Mouse (Mus musculus) myocyte (in vitro differentiated cells): Measurements from ENCODE around the gene Rps6ka2. TPM values are rescaled to one million over a fixed set of nuclear protein-coding genes. Genes with fewer than 3 reads are reported as not detected.

Experiments used
- H3K27me3 ChIP-seq: one replicate; pipeline ENCODE4 v1.6.1; 2011; ENCODE audit not compliant: control insufficient read depth, insufficient read depth, insufficient read length
- H3K36me3 ChIP-seq: one replicate; pipeline ENCODE4 v1.6.1; 2011; ENCODE audit not compliant: control insufficient read depth, insufficient read depth
- H3K4me2 ChIP-seq: one replicate; pipeline ENCODE4 v1.6.1; 2011; ENCODE audit warnings: low read depth, control low read depth
- H3K4me3 ChIP-seq: one replicate; pipeline ENCODE4 v1.5.1; 2011; ENCODE audit warnings: mild to moderate bottlenecking, control low read depth, moderate library complexity
- H3K79me2 ChIP-seq: one replicate; pipeline ENCODE4 v1.6.1; 2011; ENCODE audit not compliant: control insufficient read depth, insufficient read depth
- H3ac ChIP-seq: one replicate; pipeline ENCODE4 v1.6.1; 2011; ENCODE audit not compliant: control insufficient read depth, insufficient read length
- CEBPB ChIP-seq: IDR thresholded peaks from 2 replicates; pipeline ENCODE4 v1.6.1; 2011; ENCODE audit warnings: mild to moderate bottlenecking, moderate library complexity; ENCODE audit not compliant: poor library complexity, insufficient read depth, severe bottlenecking
- E2F4 ChIP-seq: IDR thresholded peaks from one replicate; pipeline ENCODE4 v1.6.1; 2011; ENCODE audit warnings: mild to moderate bottlenecking, control low read depth, moderate library complexity; ENCODE audit not compliant: insufficient read depth
- MAX ChIP-seq: IDR thresholded peaks from one replicate; pipeline ENCODE4 v1.6.1; 2011; ENCODE audit warnings: low read depth, mild to moderate bottlenecking, control low read depth
- MYOD1 ChIP-seq, 3 experiments: IDR thresholded peaks; one replicate each; pipeline ENCODE4 v1.6.1; 2011; ENCODE audit warnings: control low read depth in 2 of 3, low read depth in 2 of 3, mild to moderate bottlenecking in 2 of 3, moderate library complexity in 1 of 3; ENCODE audit not compliant: insufficient read length in 2 of 3, control insufficient read depth in 1 of 3
- MYOG ChIP-seq, 3 experiments: IDR thresholded peaks; one replicate each; pipeline ENCODE4 v1.6.1; 2011; ENCODE audit warnings: control low read depth in 2 of 3, low read depth in 2 of 3, mild to moderate bottlenecking in 2 of 3; ENCODE audit not compliant: insufficient read length in 2 of 3, control insufficient read depth in 1 of 3, insufficient read depth in 1 of 3
- POLR2A ChIP-seq: IDR thresholded peaks from one replicate; pipeline ENCODE4 v1.6.1; 2011; ENCODE audit warnings: low read depth, mild to moderate bottlenecking, control low read depth, moderate library complexity; ENCODE audit not compliant: insufficient read length
- POLR2AphosphoS2 ChIP-seq: IDR thresholded peaks from one replicate; pipeline ENCODE4 v1.6.1; 2011; ENCODE audit warnings: low read depth, control low read depth; ENCODE audit not compliant: insufficient read length
- REST ChIP-seq: IDR thresholded peaks from one replicate; pipeline ENCODE4 v1.6.1; 2011; ENCODE audit warnings: mild to moderate bottlenecking, control low read depth, moderate library complexity; ENCODE audit not compliant: insufficient read depth, insufficient read length
- SRF ChIP-seq: IDR thresholded peaks from one replicate; pipeline ENCODE4 v1.6.1; 2011; ENCODE audit warnings: low read depth; ENCODE audit not compliant: control insufficient read depth, insufficient read length
- TCF12 ChIP-seq: IDR thresholded peaks from one replicate; pipeline ENCODE4 v1.6.1; 2011; ENCODE audit warnings: mild to moderate bottlenecking, control low read depth; ENCODE audit not compliant: poor library complexity, insufficient read depth, severe bottlenecking
- TCF3 ChIP-seq: IDR thresholded peaks from one replicate; pipeline ENCODE4 v1.6.1; 2011; ENCODE audit warnings: low read depth, control low read depth; ENCODE audit not compliant: insufficient read length
- USF1 ChIP-seq: IDR thresholded peaks from one replicate; pipeline ENCODE4 v1.6.1; 2011; ENCODE audit warnings: low read depth, mild to moderate bottlenecking, control low read depth, moderate library complexity
- polyA plus RNA-seq: library from polyadenylated mRNA; unstranded; fragments of >200 nt; fragmentation: generic; extraction: Trizol; gene quantifications from one replicate; pipeline ENCODE4 v1.2.1, GENCODE M21; 2012; ENCODE audit warnings: missing spikeins

The Rps6ka2 gene
- polyA plus RNA-seq, 1 experiment = 56.9 TPM

GRCm38 (mm10) chr17:7262620-7263019, 92.7 kb downstream of the Rps6ka2 start:
- TF ChIP-seq CEBPB (no peak), POLR2AphosphoS2 (no peak), MYOD1 (IDR thresholded peaks at IDR 0.05; ENCODE audit: control insufficient read depth in 1 of 3, insufficient read length in 2 of 3, low read depth in 2 of 3) (no peak), TCF12 (no peak), TCF3 (no peak), SRF (no peak), USF1 (no peak), MYOG (IDR thresholded peaks at IDR 0.05; ENCODE audit: control insufficient read depth in 1 of 3, insufficient read depth in 1 of 3, insufficient read length in 2 of 3, low read depth in 2 of 3) (no peak), MAX (no peak), POLR2A (no peak), REST (no peak), E2F4 (no peak)
- peaks cover 18% of the 10 kb centered on the region for H3K36me3 ChIP-seq
- no peaks in the 10 kb centered on the region for H3K27me3 ChIP-seq
- no peak overlapping the region for H3K4me2 ChIP-seq
- no peaks in the 10 kb centered on the region for H3K79me2 ChIP-seq
- H3K4me3 ChIP-seq = no peak overlapping the region
- H3ac ChIP-seq = no peak overlapping the region

GRCm38 (mm10) chr17:7264610-7265009, 94.7 kb downstream of the Rps6ka2 start:
- no peak overlapping the region for H3K4me2 ChIP-seq
- H3K27me3 ChIP-seq = no peaks in the 10 kb centered on the region
- H3ac ChIP-seq = no peak overlapping the region
- H3K79me2 ChIP-seq = no peaks in the 10 kb centered on the region
- no peak overlapping the region for H3K4me3 ChIP-seq
- peaks cover 18% of the 10 kb centered on the region for H3K36me3 ChIP-seq
- TF ChIP-seq MYOD1 (IDR thresholded peaks at IDR 0.05; ENCODE audit: control insufficient read depth in 1 of 3, insufficient read length in 2 of 3, low read depth in 2 of 3) (peak; percentile 82 to 99 (median 97)), TCF3 (peak; percentile 35), TCF12 (no peak), E2F4 (no peak), POLR2AphosphoS2 (no peak), MYOG (IDR thresholded peaks at IDR 0.05; ENCODE audit: control insufficient read depth in 1 of 3, insufficient read depth in 1 of 3, insufficient read length in 2 of 3, low read depth in 2 of 3) (peak; percentile 41 to 83 (median 79))

GRCm38 (mm10) chr17:7265291-7265690, 95.4 kb downstream of the Rps6ka2 start:
- H3K27me3 ChIP-seq = no peaks in the 10 kb centered on the region
- TF ChIP-seq TCF3 (no peak), REST (no peak), USF1 (no peak), MYOG (IDR thresholded peaks at IDR 0.05; ENCODE audit: control insufficient read depth in 1 of 3, insufficient read depth in 1 of 3, insufficient read length in 2 of 3, low read depth in 2 of 3) (peak in 2 of 3 experiments; percentile 36 to 50), TCF12 (no peak), MYOD1 (IDR thresholded peaks at IDR 0.05; ENCODE audit: control insufficient read depth in 1 of 3, insufficient read length in 2 of 3, low read depth in 2 of 3) (peak in 2 of 3 experiments; percentile 21 to 64), E2F4 (no peak), MAX (no peak), POLR2AphosphoS2 (no peak), SRF (no peak), CEBPB (no peak), POLR2A (no peak)
- H3K4me2 ChIP-seq = no peak overlapping the region
- H3K79me2 ChIP-seq = no peaks in the 10 kb centered on the region
- peaks cover 18% of the 10 kb centered on the region for H3K36me3 ChIP-seq
- H3ac ChIP-seq = no peak overlapping the region
- H3K4me3 ChIP-seq = no peak overlapping the region

- H3K79me2 ChIP-seq = no peaks in the 10 kb centered on the region
- no peaks in the 10 kb centered on the region for H3K27me3 ChIP-seq
- H3ac ChIP-seq = no peak overlapping the region
- no peak overlapping the region for H3K4me3 ChIP-seq
- peaks cover 15% of the 10 kb centered on the region for H3K36me3 ChIP-seq
- TF ChIP-seq TCF12 (no peak), MAX (no peak), REST (no peak), POLR2A (no peak), E2F4 (no peak), SRF (no peak), USF1 (no peak), POLR2AphosphoS2 (no peak), MYOD1 (IDR thresholded peaks at IDR 0.05; ENCODE audit: control insufficient read depth in 1 of 3, insufficient read length in 2 of 3, low read depth in 2 of 3) (no peak), TCF3 (no peak), MYOG (IDR thresholded peaks at IDR 0.05; ENCODE audit: control insufficient read depth in 1 of 3, insufficient read depth in 1 of 3, insufficient read length in 2 of 3, low read depth in 2 of 3) (no peak), CEBPB (no peak)
- H3K4me2 ChIP-seq = no peak overlapping the region
These were observed 95.9 kb downstream of the Rps6ka2 start for GRCm38 (mm10) chr17:7265705-7266368.
